Mouse (Mus musculus): ENCODE measurements around the gene Isca1.
A peak's percentile ranks its signal among the peaks of the same experiment; 100 is the strongest.
"Not testable (repeated sequence)": the region's sequence is repeated elsewhere in the genome, so short reads cannot be mapped to it uniquely, and the experiment has no call there.

Gene Isca1

GRCm38 (mm10) chr13:59733936-59734335 lies 35.7 kb downstream of the Isca1 start:
- Histone ChIP-seq H3K36me3 (ENCODE audit: control insufficient read depth, insufficient read depth, low read length, poor library complexity, severe bottlenecking) (no peaks in the 10 kb centered on the region), H3K27me3 (ENCODE audit: control insufficient read depth, insufficient read depth, low read length, poor library complexity, severe bottlenecking) (no peaks in the 10 kb centered on the region)
- no peak for DNase-seq (ENCODE audit: low read depth, low spot score)

DNA sequence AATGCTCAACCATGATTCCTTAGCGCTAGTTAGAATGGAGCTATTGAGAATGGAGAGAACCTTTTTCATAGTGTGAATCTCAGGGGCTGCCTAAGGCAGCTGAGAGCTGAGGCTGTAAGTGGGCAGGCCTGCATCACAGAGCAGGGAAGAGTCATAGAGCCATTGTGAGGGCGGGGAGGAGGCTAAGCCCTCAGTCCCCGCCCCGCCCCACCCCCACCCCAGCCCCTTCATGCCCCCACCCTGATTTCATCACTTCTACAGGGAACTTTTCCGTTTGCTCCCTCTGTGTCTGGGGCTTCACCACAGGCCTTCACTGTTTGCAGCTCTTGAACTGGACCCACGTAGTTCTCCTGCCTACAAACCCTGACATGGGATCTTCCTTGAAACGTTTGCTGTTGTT lies 38.0 kb downstream of the Isca1 start, which contains the start of gene Spata31d1d:
Gene Spata31d1d (minus strand): TSS at position 101 of the 400 bp plus-strand sequence.
- no peak for DNase-seq (ENCODE audit: low read depth, low spot score)
- Histone ChIP-seq H3K36me3 (ENCODE audit: control insufficient read depth, insufficient read depth, low read length, poor library complexity, severe bottlenecking) (no peaks in the 10 kb centered on the region), H3K27me3 (ENCODE audit: control insufficient read depth, insufficient read depth, low read length, poor library complexity, severe bottlenecking) (no peaks in the 10 kb centered on the region)

- no peaks in the 10 kb centered on the region for H3K36me3 ChIP-seq (ENCODE audit: control insufficient read depth, insufficient read depth, low read length, poor library complexity, severe bottlenecking)
- H3K27me3 ChIP-seq (ENCODE audit: control insufficient read depth, insufficient read depth, low read length, poor library complexity, severe bottlenecking), result no peaks in the 10 kb centered on the region
- peak; percentile 89 for DNase-seq (ENCODE audit: low read depth, low spot score)
These were observed 41.1 kb downstream of the Isca1 start for GRCm38 (mm10) chr13:59728378-59729093.

DNA sequence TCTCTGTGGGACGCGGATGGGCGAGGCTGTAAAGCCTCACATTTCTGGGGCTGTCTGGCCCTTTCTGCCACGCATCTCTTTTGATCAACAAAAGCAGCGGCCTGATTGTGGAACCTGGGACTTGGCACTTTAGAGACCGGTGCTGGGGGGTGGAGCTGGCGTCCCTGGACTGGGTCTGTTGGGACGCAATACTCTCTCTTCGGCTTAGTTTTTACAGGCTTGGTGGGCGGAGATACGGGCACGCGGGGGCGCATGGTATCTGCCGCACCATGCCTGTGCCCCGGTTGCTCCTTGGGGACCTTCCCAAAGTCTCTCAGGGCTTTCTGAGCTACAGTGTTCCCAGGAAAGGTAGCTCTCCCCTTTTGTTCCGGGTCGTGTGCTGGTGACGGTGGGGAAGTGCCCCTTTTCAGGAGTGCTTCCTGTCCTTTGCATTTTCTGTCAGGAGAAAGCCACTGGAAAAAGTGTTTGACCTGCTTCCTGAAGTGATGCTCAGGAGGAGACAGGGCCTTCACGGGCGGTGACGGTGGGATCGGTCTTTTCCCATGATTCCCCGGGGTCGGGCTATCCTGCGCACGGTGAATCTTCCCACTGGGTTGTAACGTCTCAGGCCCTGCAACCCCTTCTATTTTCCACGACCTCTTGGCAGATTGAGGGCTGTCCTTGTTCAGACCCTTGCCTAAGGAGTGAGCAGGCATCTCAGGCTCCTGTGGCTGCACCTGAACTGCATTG lies 43.3 kb downstream of the Isca1 start:
- no peak for DNase-seq (ENCODE audit: low read depth, low spot score)
- no peaks in the 10 kb centered on the region for H3K27me3 ChIP-seq (ENCODE audit: control insufficient read depth, insufficient read depth, low read length, poor library complexity, severe bottlenecking)
- H3K36me3 ChIP-seq (ENCODE audit: control insufficient read depth, insufficient read depth, low read length, poor library complexity, severe bottlenecking), result no peaks in the 10 kb centered on the region

GRCm38 (mm10) chr13:59722089-59722488 lies 47.5 kb downstream of the Isca1 start:
- not testable (repeated sequence) for DNase-seq (ENCODE audit: low read depth, low spot score); H3K27me3 ChIP-seq (ENCODE audit: control insufficient read depth, insufficient read depth, low read length, poor library complexity, severe bottlenecking); H3K36me3 ChIP-seq (ENCODE audit: control insufficient read depth, insufficient read depth, low read length, poor library complexity, severe bottlenecking)

GRCm38 (mm10) chr13:59719475-59719874 lies 50.1 kb downstream of the Isca1 start:
- no peak for DNase-seq (ENCODE audit: low read depth, low spot score)
- H3K36me3 ChIP-seq (ENCODE audit: control insufficient read depth, insufficient read depth, low read length, poor library complexity, severe bottlenecking), result no peaks in the 10 kb centered on the region
- H3K27me3 ChIP-seq (ENCODE audit: control insufficient read depth, insufficient read depth, low read length, poor library complexity, severe bottlenecking), result no peaks in the 10 kb centered on the region

DNA sequence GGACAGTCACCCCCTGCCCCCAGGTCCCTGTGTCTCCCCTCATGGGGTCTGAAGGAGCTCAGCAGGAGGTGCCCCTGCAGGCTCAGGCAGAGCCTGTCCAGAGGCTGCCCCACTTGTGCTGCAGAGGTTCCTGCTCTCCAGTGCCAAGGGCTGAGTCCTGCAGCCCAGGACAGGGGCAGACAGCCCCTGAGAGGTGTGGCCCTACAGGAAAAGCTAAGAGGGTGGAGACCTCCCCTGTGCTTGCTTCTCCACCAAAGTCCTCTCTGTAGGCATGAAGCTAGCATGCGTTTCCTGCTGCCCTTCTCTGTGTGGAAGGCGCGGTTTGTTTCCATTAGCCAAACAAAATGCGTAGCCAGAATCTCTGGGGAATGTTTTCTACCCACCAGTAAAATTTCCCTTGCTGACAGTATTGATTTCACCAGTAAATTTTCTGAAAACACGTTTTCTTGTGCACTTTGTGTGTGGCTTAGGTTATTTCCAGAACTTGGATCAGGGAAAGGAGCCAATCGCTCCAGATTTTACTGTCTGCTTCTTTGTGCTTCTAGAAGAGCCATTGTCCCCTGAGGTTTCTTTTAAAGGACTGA lies 50.7 kb downstream of the Isca1 start:
- DNase-seq (ENCODE audit: low read depth, low spot score), result not testable (repeated sequence)

GRCm38 (mm10) chr13:59713710-59714109 lies 55.9 kb downstream of the Isca1 start:
- no peaks in the 10 kb centered on the region for H3K36me3 ChIP-seq (ENCODE audit: control insufficient read depth, insufficient read depth, low read length, poor library complexity, severe bottlenecking)
- peak; percentile 48 for DNase-seq (ENCODE audit: low read depth, low spot score)
- H3K27me3 ChIP-seq (ENCODE audit: control insufficient read depth, insufficient read depth, low read length, poor library complexity, severe bottlenecking), result no peaks in the 10 kb centered on the region

More for the DNA sequence above, 50.7 kb downstream of the Isca1 start:
- H3K36me3 ChIP-seq (ENCODE audit: control insufficient read depth, insufficient read depth, low read length, poor library complexity, severe bottlenecking); H3K27me3 ChIP-seq (ENCODE audit: control insufficient read depth, insufficient read depth, low read length, poor library complexity, severe bottlenecking): not testable (repeated sequence)

- H3K27me3 ChIP-seq (ENCODE audit: control insufficient read depth, insufficient read depth, low read length, poor library complexity, severe bottlenecking); DNase-seq (ENCODE audit: low read depth, low spot score); H3K36me3 ChIP-seq (ENCODE audit: control insufficient read depth, insufficient read depth, low read length, poor library complexity, severe bottlenecking): not testable (repeated sequence)
These were observed 57.6 kb downstream of the Isca1 start, which contains the start of gene Spata31d1b for GRCm38 (mm10) chr13:59711984-59712383. Spata31d1b (plus strand) TSS chr13:59712284.

DNA sequence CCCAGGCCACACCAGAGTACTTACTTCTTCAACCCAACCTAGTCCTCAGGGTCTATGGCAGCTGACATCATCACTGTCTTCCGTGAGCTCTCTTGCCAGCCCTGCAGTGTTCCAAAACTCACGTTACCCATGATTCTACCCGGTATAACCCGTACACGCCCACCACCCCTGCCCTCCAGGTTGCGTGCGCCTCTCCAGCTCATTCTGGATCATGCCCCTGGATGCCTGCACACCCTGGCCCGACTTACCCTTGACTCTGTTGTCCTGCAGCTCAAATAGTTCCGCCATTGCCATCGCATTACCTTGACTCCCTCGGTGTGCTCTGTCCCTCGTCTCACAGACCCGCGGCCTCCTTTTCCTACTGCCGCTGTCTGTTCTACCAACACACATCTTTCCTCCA lies 59.4 kb downstream of the Isca1 start, which contains the start of gene Spata31d1a:
Gene Spata31d1a (minus strand): TSS at position 101 of the 400 bp plus-strand sequence.
- no peak for DNase-seq (ENCODE audit: low read depth, low spot score)
- Histone ChIP-seq H3K27me3 (ENCODE audit: control insufficient read depth, insufficient read depth, low read length, poor library complexity, severe bottlenecking) (no peaks in the 10 kb centered on the region), H3K36me3 (ENCODE audit: control insufficient read depth, insufficient read depth, low read length, poor library complexity, severe bottlenecking) (no peaks in the 10 kb centered on the region)
